Mouse (Mus musculus) megakaryocyte, adult 5-6 weeks (primary cell): ENCODE data around the gene Acot7. TPM values are rescaled to one million over a fixed set of nuclear protein-coding genes. Genes with fewer than 3 reads are reported as not detected.

ENCODE experiments used
- ATAC-seq: 2 replicates; pipeline ENCODE4 v1.8.0; 2016; ENCODE audit warnings: mild to moderate bottlenecking, inconsistent platforms; ENCODE audit not compliant: poor library complexity, severe bottlenecking
- total RNA-seq, 2 experiments: library from RNA; stranded (forward) in 1 of 2; stranded (reverse) in 1 of 2; fragments of 153-499, 151-499 nt in 1 of 2; fragments of 221-1000, 200-1000 nt in 1 of 2; gene quantifications; 2 replicates each; pipeline versions ENCODE4 v1.2.3 to v1.2.4; 2015 to 2017

Gene Acot7
- total RNA-seq, 2 experiments from 2014 or later = 43.3 TPM

DNA sequence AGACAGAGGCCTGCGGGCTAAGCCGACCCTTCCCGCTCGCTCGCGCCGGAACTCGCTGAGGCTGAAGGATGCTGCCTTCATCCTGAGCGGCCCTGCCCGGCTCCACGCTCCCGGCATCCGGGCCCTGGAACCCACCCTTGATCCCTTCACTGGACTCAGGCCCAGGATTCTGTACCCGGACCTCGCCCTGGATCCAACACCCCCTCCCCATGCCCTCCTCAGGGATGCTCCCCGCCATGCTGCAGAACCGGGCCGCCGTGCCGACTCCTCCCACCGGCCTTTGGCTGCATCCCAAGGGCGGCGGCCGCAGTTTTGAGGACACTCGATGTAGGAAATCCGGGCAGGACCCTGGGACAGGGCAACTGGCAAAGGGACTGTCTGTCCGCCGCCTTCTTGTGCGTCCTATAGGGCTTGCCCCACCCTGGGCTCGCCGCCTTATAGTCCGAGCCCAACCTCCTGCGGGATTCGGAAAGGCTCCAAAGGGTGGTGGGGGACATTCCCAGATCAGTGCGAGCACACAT is 470 bp downstream of the Acot7 start:
- no peak for ATAC-seq

GRCm38 (mm10) chr4:152178916-152179705 is 1.2 kb downstream of the Acot7 start:
- ATAC-seq = 0 out of 2 replicates have a peak, but pooled peaks have one; percentile 4

DNA sequence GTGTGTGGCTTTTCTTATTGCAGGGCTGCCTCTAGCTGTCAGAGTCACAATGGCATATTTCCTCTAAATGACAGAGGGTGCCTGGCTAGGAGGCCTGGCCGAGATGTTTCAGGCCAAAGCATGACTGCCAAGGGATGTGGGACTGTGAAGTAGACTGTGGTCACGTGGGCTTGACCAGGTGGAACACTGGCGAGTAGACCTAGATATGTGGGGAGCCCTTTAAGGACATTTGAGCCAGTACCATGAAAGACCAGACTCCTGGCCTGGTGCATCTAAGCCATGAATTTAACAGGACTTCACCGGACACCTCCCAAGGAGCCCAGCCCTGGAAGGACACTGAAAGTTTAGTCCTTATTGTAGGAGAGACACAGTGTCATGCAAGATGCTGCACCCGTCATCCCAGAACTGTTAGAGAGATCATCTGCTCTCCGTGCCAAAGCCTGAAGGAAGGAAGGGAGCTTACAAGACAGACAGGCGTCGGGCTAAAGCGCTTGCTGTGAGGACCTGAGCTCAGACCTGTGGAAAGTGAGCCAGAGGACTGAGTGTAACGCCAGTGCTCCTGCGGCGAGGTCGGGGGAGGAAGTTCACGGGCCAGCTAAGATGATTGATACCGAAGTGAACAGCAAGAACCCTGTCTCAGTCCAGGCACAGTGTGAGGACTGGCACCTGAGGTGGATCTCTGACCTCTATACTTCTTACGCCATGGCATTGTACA is 2.2 kb downstream of the Acot7 start:
- ATAC-seq = no peak

DNA sequence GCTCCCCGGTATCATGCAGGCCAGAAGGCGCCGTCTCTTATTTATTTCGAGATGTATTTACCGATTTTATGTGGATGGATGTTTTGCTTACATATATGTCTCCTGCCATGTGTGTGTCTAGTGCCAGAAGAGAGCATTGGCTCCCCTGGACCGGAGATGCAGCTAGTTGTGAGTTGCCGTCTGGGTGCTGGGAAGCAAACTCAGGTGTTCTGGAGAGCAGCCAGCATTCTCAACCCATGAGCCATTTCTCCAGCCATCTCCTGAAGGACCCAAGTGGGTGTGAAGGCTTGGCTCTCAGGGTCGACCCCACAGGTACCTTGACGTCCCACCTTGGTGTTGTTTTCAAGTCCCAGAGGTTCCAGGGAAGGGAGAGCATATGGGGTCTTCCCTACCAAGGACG is 4.3 kb downstream of the Acot7 start:
- ATAC-seq = no peak

DNA sequence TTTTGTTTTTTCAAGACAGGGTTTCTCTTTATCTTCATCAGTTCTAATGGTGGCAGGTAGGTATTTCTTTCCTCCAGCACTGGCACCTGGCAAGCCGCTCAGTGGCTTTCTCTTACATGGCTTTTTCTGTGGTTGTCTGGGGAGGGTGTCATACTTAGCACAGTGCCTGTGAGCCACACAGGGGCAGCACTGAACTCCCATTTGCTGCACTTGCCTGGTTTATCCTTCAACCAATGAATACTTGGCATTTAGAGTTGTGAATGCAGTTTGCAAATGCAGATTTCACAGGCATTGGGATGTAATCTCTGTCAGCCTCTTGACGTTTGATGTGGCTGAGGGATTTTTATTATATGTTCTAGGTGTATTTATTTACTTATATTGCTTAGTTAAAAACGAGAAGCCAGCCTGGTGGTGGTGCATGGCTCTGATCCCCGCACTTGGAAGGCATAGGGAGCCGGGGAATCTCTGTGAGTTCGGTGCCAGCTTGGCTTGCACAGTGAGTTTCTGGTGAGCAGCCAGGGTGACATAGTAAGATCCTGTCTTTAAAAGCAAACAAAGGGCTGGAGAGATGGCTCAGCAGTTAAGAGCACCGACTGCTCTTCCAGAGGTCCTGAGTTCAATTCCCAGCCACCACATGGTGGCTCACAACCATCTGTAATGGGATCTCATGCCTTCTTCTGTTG is 6.6 kb downstream of the Acot7 start:
- ATAC-seq = 0 out of 2 replicates have a peak, but pooled peaks have one; percentile 12

DNA sequence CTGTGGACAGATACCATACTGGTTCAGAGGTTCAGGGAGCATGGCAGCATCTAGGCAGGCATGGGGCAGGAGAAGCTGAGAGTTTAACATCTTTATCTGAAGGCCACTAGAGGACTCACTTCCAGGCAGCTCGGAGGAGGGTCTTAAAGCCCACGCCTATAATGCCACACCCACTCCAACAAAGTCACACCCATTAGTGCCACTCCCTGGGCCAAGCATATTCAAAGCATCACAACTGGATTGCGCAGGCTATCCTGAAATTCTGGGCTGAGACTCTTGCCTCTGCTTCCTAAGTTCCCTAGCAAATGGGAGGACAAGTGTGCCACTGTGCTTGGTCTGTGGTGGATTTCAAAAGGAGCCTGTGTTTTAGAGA is 7.2 kb downstream of the Acot7 start:
- peak; percentile 54 for ATAC-seq

GRCm38 (mm10) chr4:152185510-152186204 is 7.7 kb downstream of the Acot7 start:
- 0 out of 2 replicates have a peak, but pooled peaks have one; percentile 10 for ATAC-seq

DNA sequence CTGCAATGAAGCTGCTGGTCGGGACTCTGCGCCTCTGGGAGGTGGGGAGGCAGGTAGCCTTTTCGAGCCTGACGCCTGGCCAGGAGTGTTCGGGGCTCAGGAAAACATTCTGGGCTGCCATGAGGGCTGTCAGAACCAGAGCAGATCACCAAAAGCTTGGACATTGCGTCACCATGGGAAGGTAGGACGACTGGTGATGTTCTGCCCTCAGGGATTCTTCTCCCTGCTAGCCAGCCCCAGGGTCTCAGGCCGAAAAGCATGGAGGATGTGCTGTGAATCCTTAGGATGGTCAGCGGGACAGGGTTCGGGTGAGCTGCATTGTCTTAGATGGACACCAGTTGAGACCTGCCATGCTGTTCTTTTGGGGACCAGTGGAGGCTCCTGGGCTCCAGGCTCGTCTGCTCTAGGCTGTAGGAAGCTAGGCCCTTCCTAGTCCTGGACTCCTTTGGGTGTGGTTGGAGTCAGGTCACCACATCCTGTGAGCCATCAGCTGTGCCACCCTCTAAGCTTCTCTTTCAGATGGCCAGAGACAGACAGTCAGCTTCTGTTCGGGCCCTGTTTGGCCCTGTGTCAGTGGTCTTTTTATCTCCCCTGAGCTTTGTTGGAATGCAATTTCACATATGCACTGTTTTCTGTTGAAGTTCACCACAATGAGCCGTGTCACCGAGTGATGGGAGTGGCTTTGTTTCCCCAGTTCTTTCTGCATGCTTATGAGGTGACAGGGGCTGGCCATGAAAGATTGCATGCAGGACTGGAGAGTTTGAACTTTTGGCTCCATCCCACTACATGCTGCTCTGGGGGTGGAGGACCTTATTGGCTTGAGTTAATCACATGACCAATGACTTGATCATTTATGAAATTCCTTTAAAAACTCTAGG is 8.5 kb downstream of the Acot7 start:
- peak; percentile 53 for ATAC-seq

- ATAC-seq = no peak
Observed at GRCm38 (mm10) chr4:152187142-152187541, 9.2 kb downstream of the Acot7 start.

DNA sequence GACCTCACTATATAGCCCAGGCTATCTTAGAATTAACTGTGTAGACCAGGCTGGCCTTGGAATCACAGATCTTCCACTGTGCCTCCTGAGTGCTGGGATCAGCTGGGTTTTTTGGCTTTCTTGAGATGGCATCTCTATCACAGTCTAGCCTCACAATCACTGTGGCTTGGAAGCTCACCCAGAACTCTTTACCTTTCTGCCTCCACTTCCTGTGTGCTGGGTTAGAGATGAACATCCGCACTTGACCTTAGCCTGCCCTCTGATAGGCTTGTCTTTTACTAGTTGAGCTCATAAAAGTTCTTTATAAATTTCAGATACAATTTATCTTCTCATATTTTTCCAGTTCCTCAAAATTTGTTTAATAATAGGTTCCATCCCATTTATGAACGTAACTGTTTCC is 10.7 kb downstream of the Acot7 start:
- no peak for ATAC-seq

GRCm38 (mm10) chr4:152189071-152189470 is 11.1 kb downstream of the Acot7 start:
- no peak for ATAC-seq

- no peak for ATAC-seq
Observed at GRCm38 (mm10) chr4:152189691-152190090, 11.8 kb downstream of the Acot7 start.

- peak; percentile 69 for ATAC-seq
Observed at GRCm38 (mm10) chr4:152190096-152190653, 12.2 kb downstream of the Acot7 start.

- peak; percentile 10; the same call in 1 of the 2 replicates for ATAC-seq
Observed at GRCm38 (mm10) chr4:152190701-152191100, 12.8 kb downstream of the Acot7 start.

GRCm38 (mm10) chr4:152192569-152192968 is 14.6 kb downstream of the Acot7 start:
- no peak for ATAC-seq

DNA sequence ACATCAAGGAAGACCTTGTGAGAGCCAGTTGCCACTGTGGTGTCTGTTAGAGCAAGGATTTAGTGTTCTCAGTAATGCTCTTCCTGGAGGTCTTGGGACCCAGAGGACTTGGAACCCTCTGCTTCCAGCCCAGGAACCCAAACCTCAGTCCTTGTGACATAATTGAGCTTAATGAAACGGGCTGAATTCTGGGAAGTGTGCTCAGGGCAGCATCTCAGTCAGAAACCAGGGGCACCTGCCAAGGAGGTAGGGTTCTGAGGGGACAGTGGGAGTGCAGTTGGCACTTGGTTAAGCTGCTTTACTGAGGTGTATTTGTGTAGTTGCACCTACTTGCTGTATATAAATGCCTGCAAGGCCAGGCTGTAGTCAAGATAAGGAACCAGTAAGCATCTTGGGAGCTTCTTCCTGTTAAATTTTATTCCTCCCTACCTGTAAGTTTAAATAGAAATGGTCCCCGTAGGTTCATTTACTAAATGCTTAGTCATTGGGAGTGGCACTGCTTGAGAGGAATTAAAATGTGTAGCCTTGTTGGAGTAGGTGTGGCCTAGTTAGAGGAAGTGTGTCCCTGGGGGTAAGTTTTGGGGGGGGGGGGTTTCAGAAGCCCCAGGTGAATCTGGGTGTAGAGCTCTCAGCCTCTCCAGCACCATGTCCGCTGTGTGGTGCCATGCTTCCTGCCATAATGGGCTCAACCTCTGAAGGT is 16.7 kb downstream of the Acot7 start:
- peak; percentile 37 for ATAC-seq

DNA sequence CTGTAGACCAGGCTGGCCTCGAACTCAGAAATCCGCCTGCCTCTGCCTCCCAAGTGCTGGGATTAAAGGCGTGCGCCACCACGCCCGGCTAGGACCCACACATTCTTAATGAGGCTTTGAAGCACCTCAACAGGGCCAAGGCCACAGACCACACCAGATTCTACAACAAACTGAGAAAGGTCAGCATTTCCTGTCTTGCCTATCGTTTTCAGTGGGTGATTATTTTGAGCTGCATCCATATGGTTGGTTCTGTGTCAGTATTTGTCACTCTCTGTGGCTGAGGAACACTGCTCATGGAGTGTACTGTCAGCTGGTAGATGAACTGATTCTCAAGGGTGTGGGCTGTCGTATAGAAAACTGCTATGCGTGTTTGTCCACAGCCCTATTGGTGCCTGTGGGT is 18.3 kb downstream of the Acot7 start:
- no peak for ATAC-seq

- peak; percentile 17; the same call in 1 of the 2 replicates for ATAC-seq
Observed at GRCm38 (mm10) chr4:152197545-152197944, 19.6 kb downstream of the Acot7 start.

DNA sequence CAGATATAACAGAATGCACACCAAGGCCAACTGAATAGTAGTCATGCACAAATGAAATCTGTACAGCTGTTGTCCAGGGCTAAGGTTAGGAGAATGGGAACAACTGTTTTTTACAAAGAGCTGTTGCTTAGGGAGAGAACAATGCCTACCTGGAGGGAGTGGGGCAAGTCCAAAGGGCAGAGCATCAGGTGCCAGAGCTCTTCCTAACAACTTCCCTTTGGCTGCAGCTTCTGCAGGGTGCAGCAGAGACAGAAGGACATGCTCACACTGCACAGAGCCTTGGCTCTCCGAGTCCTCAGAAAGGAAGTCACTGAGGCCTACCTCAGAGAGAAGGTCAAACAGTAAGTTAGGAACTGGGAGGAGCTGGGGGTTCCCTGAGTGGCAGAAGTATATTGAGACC is 21.7 kb downstream of the Acot7 start:
- ATAC-seq = no peak
